Comparison of ENCODE assay signal across 10 mouse cellular contexts in the genomic region with DNA sequence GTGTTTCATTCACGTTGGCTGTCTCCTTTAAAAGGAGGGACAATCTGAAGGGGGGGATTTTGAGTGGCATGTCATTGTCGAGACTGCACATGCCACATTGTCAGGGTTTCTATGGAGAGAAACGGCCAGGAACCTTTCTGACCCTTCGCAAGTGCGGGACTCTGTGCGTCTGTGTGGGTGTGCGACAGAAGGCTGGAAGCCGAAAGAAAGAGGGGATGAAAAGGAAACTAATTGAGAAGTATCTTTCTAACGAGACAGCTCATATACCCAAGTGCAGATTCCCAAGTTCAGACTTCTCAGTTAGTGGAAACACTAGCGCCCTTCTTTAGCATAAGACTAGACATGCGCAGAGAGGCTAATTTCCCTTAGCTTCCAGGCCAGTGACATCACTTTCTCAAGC.
A peak's percentile ranks its signal among the peaks of the same experiment; 100 is the strongest.
DNase-seq lines count a peak whose midpoint lies in the region; ATAC-seq and TF ChIP-seq lines count a peak whose summit lies in the region.
"Had no signal": no experiment of that assay in that cellular context is flagged by ENCODE, and none has a peak within 500 bp of the region (broad histone marks: within the 10 kb centered on the region; RNA-seq: fewer than 3 reads in every experiment).

No protein-coding gene starts in this region.

- no peaks in the 10 kb centered on the region for H3K36me3 ChIP-seq in heart, embryonic 12.5 days
- H3K36me3 ChIP-seq in hindbrain, embryonic 10.5 days: 0 out of 2 replicates have a peak, but pooled peaks cover 4% of the 10 kb centered on the region
- H3K36me3 ChIP-seq in midbrain, postnatal 0 days (ENCODE audit: insufficient read depth, low read length): no peaks in the 10 kb centered on the region

- no peak for TF ChIP-seq CTCF in midbrain, postnatal 0 days (IDR thresholded peaks at IDR 0.05)

- WGBS in heart, embryonic 12.5 days: 65% methylated on average over 11 of the region's 11 CpGs
- WGBS in hindbrain, embryonic 10.5 days: 19% methylated on average over 11 of the region's 11 CpGs
- WGBS in midbrain, postnatal 0 days: 26% methylated on average over 11 of the region's 11 CpGs

- peaks cover 5% of the 10 kb centered on the region; the same call in 1 of the 2 replicates for H3K4me1 ChIP-seq in heart, embryonic 12.5 days (replicated peaks)
- peaks cover 39% of the 10 kb centered on the region for H3K4me1 ChIP-seq in hindbrain, embryonic 10.5 days (replicated peaks)
- no peaks in the 10 kb centered on the region for H3K4me1 ChIP-seq in midbrain, postnatal 0 days (ENCODE audit: insufficient read depth, low read length)

- no peak overlapping the region for H3K27ac ChIP-seq in heart, embryonic 12.5 days (ENCODE audit: poor library complexity, severe bottlenecking)
- H3K27ac ChIP-seq in hindbrain, embryonic 10.5 days: peak overlapping the region; percentile 76
- no peak overlapping the region for H3K27ac ChIP-seq in midbrain, postnatal 0 days (ENCODE audit: low read depth, low read length)

- ATAC-seq in heart, embryonic 12.5 days (ENCODE audit: insufficient number of reproducible peaks, low FRiP score): no peak
- no peak for ATAC-seq in midbrain, postnatal 0 days (ENCODE audit: low FRiP score)
- ATAC-seq: liver, postnatal 0 days had no signal

- 0 out of 2 replicates have a peak, but pooled peaks cover 3% of the 10 kb centered on the region for H3K9me3 ChIP-seq in heart, embryonic 12.5 days (replicated peaks)
- peaks cover 10% of the 10 kb centered on the region; the same call in 1 of the 2 replicates for H3K9me3 ChIP-seq in hindbrain, embryonic 10.5 days
- H3K9me3 ChIP-seq in midbrain, postnatal 0 days (ENCODE audit: low read length): no peaks in the 10 kb centered on the region

- H3K4me3 ChIP-seq in heart, embryonic 12.5 days: no peak overlapping the region
- H3K4me3 ChIP-seq in hindbrain, embryonic 10.5 days: peak overlapping the region; percentile 20; the same call in 1 of the 2 replicates
- peak overlapping the region; percentile 25; the same call in 1 of the 2 replicates for H3K4me3 ChIP-seq in midbrain, postnatal 0 days (ENCODE audit: low read depth, low read length)

- 0 out of 2 replicates have a peak overlapping the region, but pooled peaks have one; percentile 20 for H3K4me2 ChIP-seq in heart, embryonic 12.5 days
- H3K4me2 ChIP-seq in midbrain, postnatal 0 days (ENCODE audit: low read depth, low read length, poor library complexity, severe bottlenecking): peak overlapping the region; percentile 37

- H3K9ac ChIP-seq in heart, embryonic 12.5 days: no peak overlapping the region
- H3K9ac ChIP-seq in midbrain, postnatal 0 days (replicated peaks; ENCODE audit: low read length, poor library complexity, severe bottlenecking): no peak overlapping the region
- H3K9ac ChIP-seq: liver, postnatal 0 days had no signal

- no peak for DNase-seq in heart, postnatal 14 days
- DNase-seq in embryo, embryonic 11 days: peak; percentile 75
- peak; percentile 82 for DNase-seq in hindbrain, embryonic 10.5 days (ENCODE audit: low spot score)
- peak; percentile 44 for DNase-seq in midbrain, postnatal 0 days (ENCODE audit: low spot score)
- DNase-seq in left cerebral cortex, adult 18-20 months (ENCODE audit: low spot score in 2 of 2): no peak
- DNase-seq in spleen, postnatal 10 days (ENCODE audit: low spot score in 2 of 2): no peak
- no peak for DNase-seq in testis, postnatal 10 days (ENCODE audit: low spot score)
- DNase-seq: gastrocnemius, postnatal 36 days; liver, postnatal 0 days had no signal

- intact Hi-C loops in heart, postnatal 14 days (cut with DNase I): no loop called here

- H3K27me3 ChIP-seq in heart, embryonic 12.5 days (replicated peaks): no peaks in the 10 kb centered on the region
- H3K27me3 ChIP-seq in hindbrain, embryonic 10.5 days (ENCODE audit: insufficient read depth, poor library complexity, severe bottlenecking): no peaks in the 10 kb centered on the region
- no peaks in the 10 kb centered on the region for H3K27me3 ChIP-seq in midbrain, postnatal 0 days (ENCODE audit: insufficient read depth, low read length)

Comparison
In these comparisons a context has a peak if more than half of its experiments do, and no peak if none do; other contexts are left out.
1. DNase-seq: peak in embryo, embryonic 11 days (single experiment), hindbrain, embryonic 10.5 days (single experiment) and midbrain, postnatal 0 days (single experiment); none in heart, postnatal 14 days (0 of 2), left cerebral cortex, adult 18-20 months (0 of 2), spleen, postnatal 10 days (0 of 2) and testis, postnatal 10 days (single experiment).